Mouse (Mus musculus): ENCODE data around the gene Gm10309.

Gm10309 gene

DNA sequence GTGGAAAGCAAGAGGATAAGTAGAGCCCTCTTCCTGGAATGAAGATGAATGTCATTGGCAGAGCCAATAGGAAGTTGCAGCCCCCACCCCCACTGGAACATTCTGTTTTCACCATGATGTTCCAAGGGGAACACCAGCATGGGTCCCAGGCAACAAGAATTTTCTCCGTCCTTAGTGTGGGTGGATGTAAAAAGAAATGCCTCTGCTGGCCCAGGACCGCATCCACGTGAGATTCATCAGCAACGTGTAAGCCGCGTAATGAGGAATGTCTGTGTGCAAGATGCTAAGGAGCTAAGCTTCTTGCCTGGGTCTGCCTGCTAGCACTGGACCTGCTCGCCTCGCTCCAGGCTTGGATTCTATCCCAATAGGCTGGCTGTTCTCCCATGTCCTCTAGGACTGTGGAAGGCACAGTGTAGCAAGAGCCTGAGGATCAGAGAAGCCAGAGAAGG, at the start of gene Gm10309:
Gene Gm10309 (minus strand): TSS at position 50 of the 449 bp plus-strand sequence.
- 48% methylated on average over 8 of the region's 8 CpGs for WGBS

- WGBS, result 62% methylated on average over 6 of the region's 6 CpGs
Measured at GRCm38 (mm10) chr17:86551995-86552394, 47.0 kb upstream of the Gm10309 start.

DNA sequence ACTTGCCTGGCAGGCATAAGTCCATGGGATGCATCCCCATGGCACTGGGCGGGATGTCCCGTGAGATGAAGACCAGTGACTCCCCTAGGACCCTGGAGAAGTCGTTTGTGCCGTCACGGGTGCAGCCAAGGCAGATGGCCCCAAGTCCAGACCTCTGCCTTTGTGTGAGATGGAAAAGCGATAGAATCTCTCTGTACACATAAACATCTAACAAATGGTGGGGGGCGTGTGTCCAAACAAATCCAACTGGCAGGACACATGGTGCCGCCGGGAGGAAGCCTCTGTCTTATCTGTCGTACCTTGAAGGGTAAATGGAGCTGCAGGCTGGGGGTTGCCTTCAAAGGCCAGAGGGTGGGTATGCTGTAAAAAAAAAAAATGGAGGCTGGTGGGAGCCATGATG, 46.5 kb upstream of the Gm10309 start:
- WGBS, result 86% methylated on average over 10 of the region's 10 CpGs

GRCm38 (mm10) chr17:86549128-86549527, 44.1 kb upstream of the Gm10309 start:
- 85% methylated on average over 10 of the region's 10 CpGs for WGBS

DNA sequence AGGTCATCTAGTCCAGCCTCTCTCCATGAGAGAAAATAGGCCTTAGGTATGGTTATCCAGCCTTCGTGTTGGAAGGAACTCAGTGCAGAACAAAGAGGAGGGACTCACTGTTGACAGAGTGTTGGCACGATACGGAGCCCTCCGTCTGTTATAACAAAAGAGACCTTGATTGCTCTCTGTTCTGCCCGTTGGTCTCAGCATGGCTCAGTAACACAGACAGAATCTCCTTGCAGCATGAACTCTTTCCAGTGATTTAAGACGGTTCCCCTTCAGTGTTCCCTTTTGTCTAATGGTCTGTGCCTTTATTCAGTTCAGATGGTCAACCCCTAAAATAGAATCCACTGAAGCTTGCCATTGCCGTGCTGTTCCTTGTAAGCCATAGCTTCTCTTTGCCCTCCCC, 41.5 kb upstream of the Gm10309 start:
- 51% methylated on average over 7 of the region's 7 CpGs for WGBS

- WGBS, result 90% methylated on average over 18 of the region's 18 CpGs
Measured at GRCm38 (mm10) chr17:86539881-86540430, 34.9 kb upstream of the Gm10309 start.

- 18% methylated on average over 22 of the region's 22 CpGs for WGBS
Measured at GRCm38 (mm10) chr17:86535827-86536656, 31.0 kb upstream of the Gm10309 start.

DNA sequence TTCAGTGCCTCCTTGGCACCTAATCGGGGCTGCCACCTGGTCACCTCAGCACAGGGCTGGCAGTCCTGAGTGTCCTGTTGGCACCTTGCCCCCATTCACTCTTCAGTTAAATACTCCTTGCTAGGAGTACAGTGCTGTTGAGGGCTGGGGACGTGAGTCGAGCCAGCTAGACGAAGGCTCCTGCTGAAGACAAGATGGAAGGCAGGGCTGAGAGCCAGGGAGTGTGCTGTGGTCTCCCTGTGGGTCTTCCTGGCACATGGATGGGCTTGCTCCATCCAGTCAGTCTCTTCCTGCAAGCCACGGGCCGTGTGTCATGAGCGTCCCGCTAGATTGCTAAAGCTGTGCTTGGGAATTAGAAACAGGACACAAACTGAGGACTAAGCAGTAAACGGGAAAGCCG, 30.1 kb upstream of the Gm10309 start:
- WGBS, result 59% methylated on average over 10 of the region's 10 CpGs

DNA sequence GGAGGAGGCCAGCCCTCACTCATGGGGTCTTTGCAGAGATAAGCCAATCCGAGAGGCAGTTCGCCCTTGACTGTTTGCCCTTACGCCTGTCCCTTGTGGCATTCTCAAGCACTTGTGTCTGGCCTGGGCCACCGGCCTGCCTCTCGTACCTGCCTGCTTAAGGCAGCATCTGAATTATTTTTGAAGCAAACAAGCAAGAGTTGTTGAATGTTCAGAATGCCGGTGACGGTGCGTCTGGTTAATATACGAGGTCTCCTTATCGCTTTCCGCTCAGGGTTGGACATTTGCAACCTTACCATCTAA, 28.5 kb upstream of the Gm10309 start:
- 96% methylated on average over 11 of the region's 11 CpGs for WGBS

GRCm38 (mm10) chr17:86532783-86533548, 27.9 kb upstream of the Gm10309 start:
- 78% methylated on average over 17 of the region's 17 CpGs for WGBS

DNA sequence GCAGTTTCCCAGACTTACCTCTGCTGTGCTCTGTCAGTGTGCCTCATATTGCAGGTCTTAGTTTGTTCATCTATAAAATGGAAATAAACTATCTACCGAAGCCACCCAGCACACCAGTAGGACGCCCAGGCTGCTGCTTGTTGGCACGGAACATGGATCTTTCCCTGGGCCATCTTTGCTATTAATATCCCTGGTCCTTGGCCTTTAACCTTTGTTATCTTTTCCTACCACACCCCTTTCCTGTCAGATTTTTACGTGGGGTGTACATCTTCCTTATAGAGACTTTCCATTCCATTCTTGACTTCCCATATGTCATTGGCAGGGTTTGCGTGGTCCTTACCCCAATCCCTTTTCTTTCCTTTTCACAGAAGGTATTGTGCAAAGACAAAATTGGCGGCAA, 26.2 kb upstream of the Gm10309 start:
- 67% methylated on average over 6 of the region's 6 CpGs for whole genome bisulfite sequencing

- WGBS, result 51% methylated on average over 4 of the region's 4 CpGs
Measured at GRCm38 (mm10) chr17:86529411-86529810, 24.4 kb upstream of the Gm10309 start.

DNA sequence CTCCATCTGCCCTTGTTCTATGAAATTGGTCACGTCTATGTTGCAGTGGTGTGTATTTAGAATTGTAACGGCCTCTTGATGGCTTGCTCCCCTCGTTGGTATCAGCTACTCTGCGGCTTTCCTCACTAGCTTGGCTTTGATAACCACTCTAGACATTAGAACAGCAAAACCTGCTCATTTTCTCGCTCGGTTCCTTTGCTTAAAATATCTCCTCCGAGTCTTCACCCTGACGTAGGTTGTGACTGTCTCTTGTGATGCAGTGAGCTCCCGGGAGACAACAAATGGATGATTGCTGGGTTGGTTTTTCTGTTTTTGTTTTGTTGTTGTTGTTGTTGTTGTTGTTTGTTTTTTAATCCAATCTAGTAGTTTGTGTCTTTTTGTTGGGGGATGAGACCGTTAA, 24.0 kb upstream of the Gm10309 start:
- 45% methylated on average over 10 of the region's 10 CpGs for WGBS

DNA sequence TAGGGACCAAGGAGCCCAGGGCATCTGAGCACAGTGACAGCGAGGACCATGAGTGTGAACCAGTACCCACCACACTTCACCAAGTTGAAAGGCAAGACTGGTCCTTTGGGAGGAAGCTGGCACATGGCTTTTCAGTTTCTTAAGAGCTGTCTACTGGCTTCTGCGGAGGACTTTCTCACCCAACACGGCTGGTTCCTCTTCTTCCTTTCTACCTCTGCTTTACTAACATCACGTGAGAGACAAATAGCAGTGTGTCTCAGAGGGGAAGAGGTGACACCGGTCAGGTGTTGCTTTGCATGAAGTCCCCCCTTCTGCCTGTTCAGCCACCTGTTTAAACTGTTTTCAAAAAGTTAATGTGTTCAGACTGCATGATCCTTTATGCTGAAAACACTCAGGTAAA, 22.3 kb upstream of the Gm10309 start:
- WGBS, result 87% methylated on average over 5 of the region's 5 CpGs

GRCm38 (mm10) chr17:86526016-86526415, 21.0 kb upstream of the Gm10309 start:
- 90% methylated on average over 7 of the region's 7 CpGs for WGBS

DNA sequence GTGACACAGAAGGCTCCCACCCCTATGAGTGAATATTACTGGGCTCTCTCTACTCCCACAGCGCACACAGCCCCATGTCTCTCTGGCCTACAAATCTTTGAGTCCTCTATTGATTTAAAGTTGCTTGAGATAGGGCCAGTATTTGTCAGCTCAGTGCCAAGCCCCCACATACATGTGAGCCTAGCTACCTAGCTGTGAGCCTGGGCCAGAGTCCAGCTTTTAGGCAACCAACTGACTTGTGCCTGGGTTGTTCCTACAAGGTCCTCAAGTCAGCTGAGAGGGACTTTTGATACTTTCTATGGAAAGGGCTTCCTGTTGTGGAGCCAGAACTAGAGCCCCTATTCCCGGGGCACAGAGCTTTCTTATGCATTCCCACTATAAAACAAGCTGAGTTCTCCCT, 20.0 kb upstream of the Gm10309 start:
- 95% methylated on average over 2 of the region's 2 CpGs for WGBS

DNA sequence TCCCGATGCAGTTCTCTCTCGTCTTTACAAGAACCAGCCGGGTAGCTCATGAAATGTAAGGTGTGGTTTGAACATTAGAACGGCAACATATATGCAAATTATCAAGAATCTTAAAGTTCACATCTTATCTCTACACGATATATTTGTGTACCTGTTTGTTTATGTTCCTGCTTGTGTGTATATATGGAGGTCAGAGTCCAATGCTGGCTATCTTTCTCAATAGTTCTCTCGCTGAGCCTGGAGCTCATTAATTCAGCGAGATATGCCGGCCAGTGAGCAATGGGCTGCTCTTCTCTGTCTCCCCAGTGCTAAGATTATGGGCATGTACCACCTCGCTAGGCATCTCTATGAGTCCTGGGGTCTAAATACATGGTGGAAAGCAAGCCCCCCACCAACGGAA, 18.8 kb upstream of the Gm10309 start:
- 95% methylated on average over 10 of the region's 10 CpGs for WGBS

DNA sequence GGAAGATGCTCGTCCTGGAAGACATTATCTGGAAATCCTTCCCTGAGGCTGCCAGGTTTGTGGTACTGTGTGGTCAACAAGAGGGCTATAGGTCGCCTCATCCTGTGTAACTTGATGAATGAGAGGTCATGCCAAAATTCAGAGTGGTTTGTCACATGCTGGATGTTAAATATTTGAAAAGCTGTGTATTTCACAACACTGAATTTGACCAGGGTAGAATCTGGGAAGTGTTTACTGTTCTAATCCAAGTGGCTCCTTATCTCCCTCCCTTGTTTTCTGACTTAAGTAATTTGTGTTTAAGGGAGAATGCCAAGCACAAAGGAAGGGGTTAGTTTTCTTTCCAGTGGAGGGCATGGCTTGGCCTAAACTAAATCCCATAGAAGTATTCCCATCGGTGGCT, 18.3 kb upstream of the Gm10309 start:
- WGBS, result 86% methylated on average over 3 of the region's 3 CpGs

GRCm38 (mm10) chr17:86522649-86523048, 17.6 kb upstream of the Gm10309 start:
- 86% methylated on average over 5 of the region's 5 CpGs for WGBS

DNA sequence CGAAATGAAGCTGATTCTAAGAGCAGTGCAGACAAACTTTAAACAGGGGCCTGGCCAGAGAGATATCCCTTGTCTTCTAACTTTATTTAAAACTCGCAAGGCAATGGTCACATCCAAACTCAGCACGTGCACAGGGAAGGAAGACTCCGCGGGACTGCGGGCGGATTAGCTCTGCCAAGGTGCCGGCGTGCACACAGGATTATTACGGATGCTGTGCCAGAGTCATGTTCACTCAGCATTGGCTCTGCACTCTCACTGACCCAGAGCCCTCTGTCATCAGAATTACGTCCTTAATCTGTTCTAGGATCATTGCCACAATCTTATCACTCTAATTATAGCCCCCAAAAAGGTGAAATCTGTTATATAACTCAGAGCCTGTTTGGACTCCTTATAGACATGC, 16.2 kb upstream of the Gm10309 start:
- WGBS, result 82% methylated on average over 11 of the region's 11 CpGs

DNA sequence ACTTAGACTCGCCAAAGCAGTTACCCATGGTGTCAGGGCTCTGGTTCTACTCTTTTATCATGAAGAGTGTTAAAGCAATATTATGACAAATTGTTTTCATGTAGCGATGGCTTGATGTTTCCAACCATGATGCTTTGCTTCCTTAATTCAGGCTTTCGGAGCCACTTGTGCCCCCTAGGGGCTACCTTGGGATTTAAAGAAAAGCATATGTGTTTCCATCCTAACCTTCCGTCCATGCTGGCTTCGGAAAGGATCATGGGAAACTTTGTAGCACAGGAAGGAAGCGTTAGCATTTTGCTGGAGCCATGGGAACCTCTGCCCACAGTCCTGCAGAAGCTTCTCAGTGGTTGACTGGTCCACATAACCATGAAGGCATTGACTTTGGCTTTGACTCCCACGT, 13.6 kb upstream of the Gm10309 start:
- WGBS, result 77% methylated on average over 7 of the region's 7 CpGs

DNA sequence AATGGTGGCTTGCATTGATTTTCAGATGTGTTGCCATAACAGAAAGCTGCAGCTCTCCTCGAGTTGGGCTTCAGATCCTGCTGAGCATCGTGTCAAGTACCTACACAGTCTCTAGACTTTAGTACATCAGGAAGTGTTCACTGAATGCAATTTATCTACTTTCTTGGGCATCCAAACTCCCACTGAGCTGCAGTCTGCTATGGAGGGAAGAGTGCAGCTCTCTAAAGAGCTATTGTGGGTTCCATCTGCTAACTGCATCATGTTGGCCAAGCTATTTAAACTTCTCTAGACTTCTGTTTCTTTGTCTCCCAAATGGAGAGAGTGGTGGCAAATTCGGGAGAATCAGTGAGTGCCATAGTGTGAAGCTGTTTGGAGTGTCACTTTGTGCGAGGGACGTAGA, 11.6 kb upstream of the Gm10309 start:
- WGBS, result 42% methylated on average over 5 of the region's 5 CpGs

All from cerebral cortex, adult 2 months (tissue).